Mouse (Mus musculus): ENCODE results near the gene Gm10340. TPM values are rescaled to one million over a fixed set of nuclear protein-coding genes. Genes with fewer than 3 reads are reported as not detected.

The Gm10340 gene
- not detected for total RNA-seq (2023)

GRCm38 (mm10) chr14:3133697-3134096, at the start of gene Gm10340:
TSS of gene Gm10340 (plus strand) at chr14:3133997.

GRCm38 (mm10) chr14:3187955-3188354, 54.2 kb downstream of the Gm10340 start, which contains the start of gene Gm5795:
TSS of gene Gm5795 (plus strand) at chr14:3188255.

Other genes starting within 250 kb of the Gm10340 start
- gene Gm2888, start 104.0 kb upstream of the Gm10340 start, total RNA-seq (2023), result not detected
- not detected for gene Gm2897, start 84.7 kb upstream of the Gm10340 start, total RNA-seq (2023)
- gene Gm5795, start 54.3 kb downstream of the Gm10340 start, total RNA-seq (2023), result not detected
- not detected for gene D830030K20Rik, start 74.5 kb downstream of the Gm10340 start, total RNA-seq (2023)
- gene Gm2956, start 198.6 kb downstream of the Gm10340 start, total RNA-seq (2023), result not detected